Mouse (Mus musculus): Measurements from ENCODE around the gene Rasal3. TPM values are rescaled to one million over a fixed set of nuclear protein-coding genes. Genes with fewer than 3 reads are reported as not detected.

Rasal3 gene
- total and polyA plus RNA-seq, 2 experiments from 2014 or later = 0.80 to 3.8 TPM

DNA sequence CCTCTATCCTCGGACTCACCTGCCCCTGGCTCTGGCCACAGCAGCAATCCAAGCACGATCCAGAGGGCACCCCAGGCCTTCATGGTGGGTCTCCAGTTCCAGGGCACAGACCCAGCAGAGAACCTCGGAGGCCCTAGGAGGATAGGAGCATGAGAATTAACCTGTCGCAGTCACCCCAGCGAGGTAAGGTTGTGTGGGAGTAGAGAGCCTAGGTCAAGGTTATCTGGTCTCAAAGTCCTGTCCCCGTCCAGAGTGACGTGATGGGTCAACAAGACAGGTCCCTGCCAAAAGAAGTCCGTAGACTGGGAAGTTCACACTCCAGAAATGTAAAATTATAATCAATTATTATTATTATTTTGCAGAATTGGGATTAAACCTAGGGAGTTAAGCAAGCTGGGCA is 17.4 kb upstream of the Rasal3 start:
- WGBS = 87% methylated on average over 8 of the region's 8 CpGs
- Histone ChIP-seq H3K36me3 (ENCODE audit: insufficient read depth, low read length) (no peaks in the 10 kb centered on the region), H3K9ac (replicated peaks; ENCODE audit: low read length, poor library complexity, severe bottlenecking) (no peak overlapping the region), H3K4me2 (ENCODE audit: low read depth, low read length, poor library complexity, severe bottlenecking) (no peak overlapping the region), H3K27ac (ENCODE audit: low read depth, low read length) (no peak overlapping the region), H3K27me3 (ENCODE audit: insufficient read depth, low read length) (peaks cover 6% of the 10 kb centered on the region; the same call in 1 of the 2 replicates), H3K4me1 (ENCODE audit: insufficient read depth, low read length) (no peaks in the 10 kb centered on the region), H3K4me3 (ENCODE audit: low read depth, low read length) (no peak overlapping the region), H3K9me3 (ENCODE audit: low read length) (no peaks in the 10 kb centered on the region)
- DNase-seq (ENCODE audit: low spot score) = no peak
- TF ChIP-seq CTCF (IDR thresholded peaks at IDR 0.05) = no peak
- no peak for ATAC-seq (ENCODE audit: low FRiP score)

DNA sequence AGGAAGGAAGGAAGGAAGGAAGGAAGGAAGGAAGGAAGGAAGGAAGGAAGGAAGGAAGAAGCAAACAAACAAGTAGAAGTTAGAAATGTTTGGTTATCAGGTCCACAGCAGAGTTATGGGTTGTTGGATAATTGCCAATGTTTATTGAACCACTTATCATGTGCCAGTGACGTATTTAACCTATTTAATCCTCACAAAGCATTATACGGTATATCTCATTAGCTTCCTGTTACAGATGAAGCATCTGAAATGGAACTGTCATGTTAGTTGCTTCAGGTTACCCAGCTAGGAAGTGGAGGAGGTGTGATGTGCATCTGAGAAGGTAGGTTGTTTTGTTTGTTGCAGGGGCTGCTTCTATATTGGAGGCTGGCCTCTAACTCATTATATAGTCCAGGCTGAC is 16.6 kb upstream of the Rasal3 start:
- 65% methylated on average over 2 of the region's 2 CpGs for WGBS
- Histone ChIP-seq H3K27ac (ENCODE audit: low read depth, low read length) (no peak overlapping the region), H3K9ac (replicated peaks; ENCODE audit: low read length, poor library complexity, severe bottlenecking) (no peak overlapping the region), H3K9me3 (ENCODE audit: low read length) (no peaks in the 10 kb centered on the region), H3K36me3 (ENCODE audit: insufficient read depth, low read length) (no peaks in the 10 kb centered on the region), H3K4me2 (ENCODE audit: low read depth, low read length, poor library complexity, severe bottlenecking) (no peak overlapping the region), H3K27me3 (ENCODE audit: insufficient read depth, low read length) (peaks cover 12% of the 10 kb centered on the region; the same call in 1 of the 2 replicates), H3K4me1 (ENCODE audit: insufficient read depth, low read length) (no peaks in the 10 kb centered on the region), H3K4me3 (ENCODE audit: low read depth, low read length) (no peak overlapping the region)
- DNase-seq (ENCODE audit: low spot score) = no peak
- no peak for ATAC-seq (ENCODE audit: low FRiP score)
- no peak for TF ChIP-seq CTCF (IDR thresholded peaks at IDR 0.05)

DNA sequence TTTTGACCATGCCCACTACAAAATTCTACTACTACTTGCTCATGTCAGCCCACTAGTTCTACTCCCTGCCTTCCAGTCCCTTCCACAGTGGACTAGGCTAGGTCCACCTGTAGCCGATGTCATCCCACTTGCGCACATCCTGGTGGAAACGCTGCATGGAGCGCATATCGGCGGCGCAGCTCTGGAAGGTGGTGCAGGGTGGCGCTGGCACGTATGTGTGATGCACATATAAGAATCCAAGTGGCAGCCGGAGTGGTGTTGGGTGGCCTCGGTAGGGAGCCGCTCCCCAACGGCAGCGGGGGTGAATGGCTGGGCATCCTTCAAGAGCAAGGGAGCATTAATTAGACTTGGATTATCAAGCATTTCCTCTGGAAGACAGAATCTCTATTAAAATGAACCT is 13.4 kb upstream of the Rasal3 start:
- DNase-seq (ENCODE audit: low spot score) (no peak), ATAC-seq (ENCODE audit: low FRiP score) (no peak)
- no peaks in the 10 kb centered on the region for H3K4me1 ChIP-seq (ENCODE audit: insufficient read depth, low read length)
- WGBS = 91% methylated on average over 14 of the region's 14 CpGs
- TF ChIP-seq CTCF (IDR thresholded peaks at IDR 0.05) = no peak
- H3K36me3 ChIP-seq (ENCODE audit: insufficient read depth, low read length) = no peaks in the 10 kb centered on the region
- H3K4me2 ChIP-seq (ENCODE audit: low read depth, low read length, poor library complexity, severe bottlenecking) = no peak overlapping the region
- no peaks in the 10 kb centered on the region for H3K9me3 ChIP-seq (ENCODE audit: low read length)
- H3K27ac ChIP-seq (ENCODE audit: low read depth, low read length) = no peak overlapping the region
- H3K27me3 ChIP-seq (ENCODE audit: insufficient read depth, low read length) = peaks cover 13% of the 10 kb centered on the region; the same call in 1 of the 2 replicates
- no peak overlapping the region for H3K4me3 ChIP-seq (ENCODE audit: low read depth, low read length)
- H3K9ac ChIP-seq (replicated peaks; ENCODE audit: low read length, poor library complexity, severe bottlenecking) = no peak overlapping the region

DNA sequence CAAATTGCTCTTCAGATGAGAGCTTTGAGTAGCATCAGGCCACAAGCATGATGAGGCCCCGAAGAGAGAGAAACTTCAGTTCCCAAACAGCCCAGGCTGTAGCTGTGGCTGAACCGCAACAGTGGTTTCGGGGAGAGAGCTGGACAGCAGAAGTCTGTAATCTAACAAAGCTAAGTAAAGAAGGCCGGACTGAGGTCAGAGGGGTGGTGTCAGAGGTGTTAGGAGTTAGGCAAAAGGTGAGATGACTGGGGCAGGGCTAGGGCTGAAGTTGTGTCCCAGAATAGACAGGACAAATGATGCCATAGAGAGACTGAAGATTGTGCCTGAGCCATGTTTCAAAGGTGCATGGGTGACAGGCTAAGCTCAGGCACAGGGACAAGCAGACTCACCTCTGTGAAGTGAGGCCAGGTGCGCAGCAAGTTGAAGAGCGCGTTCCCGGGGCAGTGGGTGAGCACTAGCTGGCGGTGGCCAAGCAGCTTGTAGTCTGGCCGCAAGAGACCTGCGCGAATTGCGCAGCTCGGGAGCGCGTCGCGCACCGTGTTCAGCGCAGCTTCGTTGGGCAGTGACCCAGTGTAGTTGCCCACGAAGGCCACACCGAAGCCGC is 12.1 kb upstream of the Rasal3 start:
- Histone ChIP-seq H3K4me2 (ENCODE audit: low read depth, low read length, poor library complexity, severe bottlenecking) (no peak overlapping the region), H3K36me3 (ENCODE audit: insufficient read depth, low read length) (no peaks in the 10 kb centered on the region), H3K27ac (ENCODE audit: low read depth, low read length) (no peak overlapping the region), H3K9ac (replicated peaks; ENCODE audit: low read length, poor library complexity, severe bottlenecking) (no peak overlapping the region), H3K9me3 (ENCODE audit: low read length) (no peaks in the 10 kb centered on the region), H3K4me3 (ENCODE audit: low read depth, low read length) (no peak overlapping the region), H3K27me3 (ENCODE audit: insufficient read depth, low read length) (peaks cover 13% of the 10 kb centered on the region; the same call in 1 of the 2 replicates), H3K4me1 (ENCODE audit: insufficient read depth, low read length) (no peaks in the 10 kb centered on the region)
- WGBS = 54% methylated on average over 24 of the region's 24 CpGs
- ATAC-seq (ENCODE audit: low FRiP score) = no peak
- TF ChIP-seq CTCF (IDR thresholded peaks at IDR 0.05) = no peak
- DNase-seq (ENCODE audit: low spot score) = no peak

DNA sequence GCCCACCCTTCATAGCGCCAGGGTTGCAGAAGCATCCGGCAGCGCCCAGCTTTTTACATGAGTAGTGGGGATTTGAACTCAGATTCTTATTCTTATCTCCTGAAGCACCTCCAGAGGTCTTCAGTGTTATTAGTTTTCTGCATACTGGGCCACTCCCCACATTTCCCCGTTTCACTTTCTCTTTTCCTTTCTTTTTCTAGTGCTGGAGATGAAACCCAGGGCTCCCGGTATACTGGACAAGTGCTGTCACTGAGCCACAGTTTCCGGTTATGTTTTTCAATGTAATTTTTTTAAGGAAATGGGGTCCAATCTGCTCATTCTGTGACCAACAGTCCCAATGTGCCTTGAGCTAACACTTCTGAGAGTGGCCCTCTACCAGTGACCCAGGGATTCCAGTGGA is 8.5 kb upstream of the Rasal3 start:
- DNase-seq (ENCODE audit: low spot score) = no peak
- no peak overlapping the region for H3K4me2 ChIP-seq (ENCODE audit: low read depth, low read length, poor library complexity, severe bottlenecking)
- no peak overlapping the region for H3K4me3 ChIP-seq (ENCODE audit: low read depth, low read length)
- H3K9me3 ChIP-seq (ENCODE audit: low read length) = no peaks in the 10 kb centered on the region
- 93% methylated on average over 6 of the region's 6 CpGs for WGBS
- H3K9ac ChIP-seq (replicated peaks; ENCODE audit: low read length, poor library complexity, severe bottlenecking) = no peak overlapping the region
- H3K36me3 ChIP-seq (ENCODE audit: insufficient read depth, low read length) = no peaks in the 10 kb centered on the region
- TF ChIP-seq CTCF (IDR thresholded peaks at IDR 0.05) = no peak
- peaks cover 13% of the 10 kb centered on the region; the same call in 1 of the 2 replicates for H3K27me3 ChIP-seq (ENCODE audit: insufficient read depth, low read length)
- no peak overlapping the region for H3K27ac ChIP-seq (ENCODE audit: low read depth, low read length)
- H3K4me1 ChIP-seq (ENCODE audit: insufficient read depth, low read length) = no peaks in the 10 kb centered on the region
- no peak for ATAC-seq (ENCODE audit: low FRiP score)

DNA sequence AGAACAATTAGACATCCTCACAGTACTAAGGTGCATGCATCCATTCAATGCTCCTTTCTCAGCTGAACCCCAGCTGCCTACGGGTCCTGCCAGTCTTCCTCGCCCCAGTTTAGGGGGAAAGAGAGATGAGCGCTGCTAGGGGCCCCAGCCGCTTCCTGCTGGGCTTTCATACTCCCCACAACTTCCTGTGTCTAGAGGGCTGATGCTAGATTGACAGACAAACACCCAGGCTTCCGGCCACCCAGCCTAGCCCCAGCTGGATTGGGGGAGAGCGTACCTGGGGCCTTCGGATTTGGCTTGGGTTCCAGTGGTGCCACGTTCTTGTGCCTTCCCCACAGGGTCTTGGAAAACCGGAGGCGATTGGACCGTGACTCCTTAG is 615 bp downstream of the Rasal3 start:
- Histone ChIP-seq H3K4me2 (ENCODE audit: low read depth, low read length, poor library complexity, severe bottlenecking) (no peak overlapping the region), H3K9ac (replicated peaks; ENCODE audit: low read length, poor library complexity, severe bottlenecking) (no peak overlapping the region), H3K36me3 (ENCODE audit: insufficient read depth, low read length) (no peaks in the 10 kb centered on the region), H3K27ac (ENCODE audit: low read depth, low read length) (no peak overlapping the region), H3K27me3 (ENCODE audit: insufficient read depth, low read length) (peaks cover 17% of the 10 kb centered on the region), H3K9me3 (ENCODE audit: low read length) (no peaks in the 10 kb centered on the region), H3K4me3 (ENCODE audit: low read depth, low read length) (no peak overlapping the region), H3K4me1 (ENCODE audit: insufficient read depth, low read length) (no peaks in the 10 kb centered on the region)
- WGBS = 74% methylated on average over 11 of the region's 11 CpGs
- ATAC-seq (ENCODE audit: low FRiP score) (no peak), DNase-seq (ENCODE audit: low spot score) (no peak)
- no peak for TF ChIP-seq CTCF (IDR thresholded peaks at IDR 0.05)
